Mouse (Mus musculus) gonadal fat pad, adult 2 months (tissue): ENCODE measurements around the gene Eef2. TPM values are rescaled to one million over a fixed set of nuclear protein-coding genes. Genes with fewer than 3 reads are reported as not detected.
A peak's percentile ranks its signal among the peaks of the same experiment; 100 is the strongest.
"Not testable (repeated sequence)": the region's sequence is repeated elsewhere in the genome, so short reads cannot be mapped to it uniquely, and the experiment has no call there.

Experiments used
- DNase-seq: peaks from one replicate; pipeline ENCODE4 v3.0.0-alpha.2; 2012; ENCODE audit warnings: low read depth
- polyA plus RNA-seq: library from polyadenylated mRNA; depleted of rRNA; stranded (reverse); fragments of >200 nt; gene quantifications from 2 replicates; pipeline ENCODE4 v1.2.3, GENCODE M21; 2012

Gene Eef2
- polyA plus RNA-seq, 1 experiment = 1,971 TPM

DNA sequence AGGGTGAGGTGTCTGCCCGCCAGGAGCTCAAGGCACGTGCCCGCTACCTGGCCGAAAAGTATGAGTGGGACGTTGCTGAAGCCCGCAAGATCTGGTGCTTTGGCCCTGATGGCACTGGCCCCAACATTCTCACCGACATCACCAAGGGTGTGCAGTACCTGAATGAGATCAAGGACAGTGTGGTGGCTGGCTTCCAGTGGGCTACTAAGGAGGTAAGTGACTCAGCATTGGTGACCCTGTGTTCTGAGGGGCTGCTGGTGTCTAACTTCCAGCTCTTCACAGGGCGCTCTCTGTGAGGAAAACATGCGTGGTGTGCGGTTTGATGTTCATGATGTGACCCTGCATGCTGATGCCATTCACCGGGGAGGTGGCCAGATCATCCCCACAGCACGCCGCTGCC is 4.5 kb downstream of the Eef2 start:
- DNase-seq = no peak

- DNase-seq = not testable (repeated sequence)
Measured at GRCm38 (mm10) chr10:81181860-81182259, 5.4 kb downstream of the Eef2 start.

DNA sequence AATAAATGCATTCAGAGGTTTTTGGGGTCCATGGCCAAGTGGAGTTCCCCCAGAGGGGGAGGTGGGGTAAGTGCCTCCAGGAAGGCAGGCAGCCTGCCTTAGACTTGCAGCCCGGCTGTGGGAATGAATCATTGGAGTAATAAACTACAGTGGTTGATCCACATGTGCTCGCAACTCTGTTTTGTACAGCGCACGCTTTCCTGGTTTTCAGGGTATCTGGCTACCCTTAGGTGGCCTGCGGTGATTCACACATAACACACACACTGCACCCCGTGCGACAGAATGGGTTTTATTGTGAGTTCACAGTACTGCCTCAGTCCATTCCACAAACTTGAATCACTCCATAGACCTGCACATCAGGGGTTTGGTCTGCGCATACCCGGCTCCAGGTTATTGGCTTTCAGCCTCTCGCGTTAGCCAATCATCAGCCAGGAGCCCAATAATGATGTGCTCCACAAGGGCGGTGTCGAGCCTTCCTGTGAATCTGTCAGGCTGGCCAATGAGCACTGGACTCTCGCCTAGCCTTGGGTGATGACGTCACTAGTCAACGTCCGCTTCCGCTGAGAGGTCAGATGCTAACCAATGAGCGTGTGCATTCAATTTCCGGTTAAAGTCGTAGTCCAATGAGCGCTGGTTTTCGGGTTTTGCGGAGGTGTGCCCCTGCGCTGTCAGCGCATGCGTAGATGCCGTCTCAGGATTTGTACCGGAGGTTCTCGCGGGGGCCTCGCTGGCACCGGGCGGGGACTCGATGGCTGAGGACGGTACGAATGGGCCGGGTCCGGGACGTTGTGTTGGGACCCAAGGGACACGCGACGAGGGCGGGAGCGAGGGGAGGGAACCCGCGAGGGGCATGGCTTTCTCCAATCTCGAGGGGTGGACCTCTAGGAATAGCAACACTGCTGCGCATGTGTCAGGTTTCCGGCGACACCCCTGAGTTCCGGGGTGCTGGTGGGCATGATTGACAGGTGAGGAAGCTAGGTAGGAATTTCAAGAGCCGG is 6.2 kb downstream of the Eef2 start, which contains the start of gene Dapk3:
TSS of gene Dapk3 (plus strand) at position 670 of the 998 bp plus-strand sequence.
- peak; percentile 99 for DNase-seq

DNA sequence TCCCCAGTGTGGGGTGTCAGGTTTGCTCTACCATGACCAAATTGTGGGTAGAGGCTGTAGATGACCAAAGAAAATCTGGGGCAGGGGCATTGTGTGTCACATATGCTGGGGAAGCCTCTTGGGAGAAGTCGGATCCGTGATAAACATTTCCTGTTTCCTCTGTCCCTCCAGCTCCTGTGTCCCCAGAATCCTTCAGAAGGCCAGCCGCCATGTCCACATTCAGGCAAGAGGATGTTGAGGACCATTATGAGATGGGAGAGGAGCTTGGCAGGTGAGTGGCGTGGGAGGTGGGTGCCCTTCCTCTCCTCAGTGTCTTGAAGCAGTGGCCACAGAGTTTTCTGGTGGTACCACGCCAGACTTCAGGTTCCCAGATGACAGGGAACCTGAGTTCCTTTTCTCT is 7.4 kb downstream of the Eef2 start, which contains the start of gene 4930442H23Rik:
TSS of gene 4930442H23Rik (minus strand) at position 45 of the 400 bp plus-strand sequence.
- no peak for DNase-seq

DNA sequence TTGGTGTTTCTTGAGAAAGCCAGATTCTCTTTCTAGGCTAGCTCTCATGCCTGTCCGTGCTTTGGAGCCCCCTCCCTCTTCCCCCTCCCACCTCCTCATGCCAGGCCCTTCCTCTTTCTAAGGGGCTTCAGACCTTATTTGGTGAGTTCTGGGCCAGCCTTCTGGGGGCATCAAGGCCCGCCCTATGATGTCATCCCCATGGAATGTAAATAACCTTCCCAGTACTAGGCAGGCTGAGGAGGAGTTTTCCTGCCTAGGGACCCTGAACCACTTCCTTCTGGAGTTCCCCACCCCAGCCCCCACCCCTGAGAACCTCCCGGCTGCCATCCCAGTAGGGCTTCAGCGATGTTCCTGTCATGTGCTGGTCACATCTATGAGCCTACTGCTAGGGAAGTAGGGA is 8.3 kb downstream of the Eef2 start:
- DNase-seq = no peak

DNA sequence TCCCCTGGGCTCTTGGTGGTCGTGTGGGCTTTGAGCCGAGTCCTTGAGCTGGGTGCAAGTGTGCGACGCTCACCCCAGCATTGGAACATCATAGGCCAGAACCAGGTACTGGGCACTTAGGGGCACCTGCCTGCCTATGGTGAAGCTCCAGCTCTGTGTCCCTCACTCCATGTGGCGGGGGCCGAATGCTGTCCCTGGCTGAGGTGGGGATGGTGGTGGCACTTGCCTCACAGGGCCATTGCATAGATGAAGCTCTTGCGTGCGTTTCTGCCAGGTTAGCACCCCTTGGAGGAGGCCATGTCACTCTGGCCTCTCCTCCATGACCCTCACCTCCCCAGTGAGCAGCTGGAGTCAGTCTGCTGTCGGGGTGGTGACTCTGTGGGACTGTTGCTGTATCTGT is 10.7 kb downstream of the Eef2 start:
- DNase-seq = no peak

DNA sequence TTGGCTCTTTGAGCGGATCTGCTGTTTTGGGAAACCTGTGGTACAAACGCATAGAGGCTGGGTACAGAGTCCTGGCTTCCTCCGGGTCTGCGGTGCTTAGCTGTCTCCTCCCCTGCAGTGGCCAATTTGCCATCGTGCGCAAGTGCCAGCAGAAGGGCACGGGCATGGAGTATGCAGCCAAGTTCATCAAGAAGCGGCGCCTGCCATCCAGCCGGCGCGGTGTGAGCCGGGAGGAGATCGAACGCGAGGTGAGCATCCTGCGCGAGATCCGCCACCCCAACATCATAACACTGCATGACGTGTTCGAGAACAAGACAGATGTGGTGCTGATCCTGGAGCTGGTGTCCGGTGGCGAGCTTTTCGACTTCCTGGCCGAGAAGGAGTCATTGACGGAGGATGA is 13.4 kb downstream of the Eef2 start:
- DNase-seq = no peak

GRCm38 (mm10) chr10:81190236-81190911 is 13.9 kb downstream of the Eef2 start:
- DNase-seq = no peak

- no peak for DNase-seq
Measured at GRCm38 (mm10) chr10:81190912-81191321, 14.5 kb downstream of the Eef2 start.

DNA sequence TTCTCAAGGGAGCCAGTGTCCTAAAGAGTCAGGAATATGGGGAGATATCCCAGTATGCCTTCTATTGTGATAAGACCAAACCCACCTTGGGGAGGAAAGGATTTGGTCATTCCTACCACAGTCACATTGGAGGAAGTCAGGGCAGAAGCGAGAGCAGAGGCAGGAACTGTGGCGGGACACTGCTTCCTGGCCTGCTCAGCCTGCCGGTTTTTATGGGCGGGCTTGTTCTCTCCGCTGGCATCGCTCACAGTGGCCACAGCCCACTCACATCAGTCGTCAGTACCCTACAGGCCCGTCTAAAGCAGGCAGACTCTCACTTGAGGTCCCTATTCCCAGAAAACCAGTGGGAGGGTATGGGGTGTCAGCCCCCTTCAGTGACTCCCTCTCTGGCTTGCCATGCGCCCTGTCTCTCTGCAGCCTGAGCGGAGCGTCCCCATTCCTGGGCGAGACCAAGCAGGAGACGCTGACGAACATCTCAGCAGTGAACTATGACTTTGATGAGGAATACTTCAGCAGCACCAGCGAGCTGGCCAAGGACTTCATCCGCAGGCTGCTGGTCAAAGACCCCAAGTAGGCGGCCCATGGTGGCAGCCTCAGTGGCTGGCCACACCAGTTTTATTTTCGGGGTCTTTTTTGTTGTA is 15.0 kb downstream of the Eef2 start:
- DNase-seq = no peak

- no peak for DNase-seq
Measured at GRCm38 (mm10) chr10:81192270-81192967, 16.0 kb downstream of the Eef2 start.

- no peak for DNase-seq
Measured at GRCm38 (mm10) chr10:81192968-81193501, 16.6 kb downstream of the Eef2 start.

DNA sequence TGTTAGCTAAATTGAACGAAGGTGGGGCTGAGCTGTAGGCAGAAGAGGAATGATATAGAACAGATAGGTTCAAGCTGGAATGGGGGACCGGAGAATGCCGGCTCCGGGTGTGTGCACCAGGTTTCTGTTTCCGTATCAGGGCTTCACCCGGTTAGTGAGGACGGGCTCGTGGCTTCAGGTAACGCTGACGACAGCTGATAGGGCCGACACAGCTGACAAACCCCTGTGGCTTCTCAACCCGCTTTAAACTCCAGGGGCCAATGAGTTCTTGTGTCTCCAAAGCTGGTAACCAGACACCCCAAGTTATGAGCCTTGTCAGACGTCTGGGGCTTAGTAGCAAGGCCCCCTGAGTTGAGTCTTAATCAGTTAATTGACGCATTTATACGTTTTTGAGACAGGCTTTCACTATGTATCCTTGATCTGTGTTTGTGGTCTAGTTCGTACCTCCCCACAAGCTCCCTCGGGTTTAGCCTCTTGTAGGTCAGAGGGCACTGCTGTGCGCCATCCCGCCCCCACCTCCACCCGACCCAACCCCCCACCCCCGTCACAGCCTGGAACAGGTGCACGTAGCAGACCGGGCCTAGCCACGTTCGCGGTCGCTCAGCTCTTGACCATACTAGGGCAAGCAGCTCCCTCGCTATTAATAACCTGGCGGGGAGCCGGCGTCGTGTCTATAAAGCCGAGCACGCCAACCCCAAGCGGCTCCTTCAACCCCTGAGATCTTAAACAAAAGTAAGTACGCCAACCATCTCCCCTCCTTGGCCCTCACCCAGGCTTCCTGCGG is 17.8 kb downstream of the Eef2 start:
- DNase-seq = no peak

DNA sequence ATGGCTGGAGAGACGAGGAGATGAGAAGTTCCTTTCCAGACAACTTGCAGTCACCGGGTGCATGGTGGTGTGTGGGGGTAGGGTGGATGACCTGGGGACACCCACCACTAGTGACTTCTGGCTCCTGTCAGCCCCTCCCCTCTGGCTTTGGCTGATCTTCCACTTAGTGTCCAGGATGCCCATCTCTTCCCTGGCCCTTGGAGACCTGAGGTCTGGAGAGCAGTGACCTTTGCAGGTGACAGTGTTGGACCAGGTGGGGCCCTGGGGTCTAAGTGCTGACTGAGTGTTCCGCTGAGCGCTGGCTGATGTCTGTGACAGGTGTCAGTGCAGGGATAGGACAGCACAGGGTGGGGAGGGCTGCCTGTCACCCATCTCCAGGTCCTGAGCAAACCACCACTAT is 18.9 kb downstream of the Eef2 start:
- no peak for DNase-seq

DNA sequence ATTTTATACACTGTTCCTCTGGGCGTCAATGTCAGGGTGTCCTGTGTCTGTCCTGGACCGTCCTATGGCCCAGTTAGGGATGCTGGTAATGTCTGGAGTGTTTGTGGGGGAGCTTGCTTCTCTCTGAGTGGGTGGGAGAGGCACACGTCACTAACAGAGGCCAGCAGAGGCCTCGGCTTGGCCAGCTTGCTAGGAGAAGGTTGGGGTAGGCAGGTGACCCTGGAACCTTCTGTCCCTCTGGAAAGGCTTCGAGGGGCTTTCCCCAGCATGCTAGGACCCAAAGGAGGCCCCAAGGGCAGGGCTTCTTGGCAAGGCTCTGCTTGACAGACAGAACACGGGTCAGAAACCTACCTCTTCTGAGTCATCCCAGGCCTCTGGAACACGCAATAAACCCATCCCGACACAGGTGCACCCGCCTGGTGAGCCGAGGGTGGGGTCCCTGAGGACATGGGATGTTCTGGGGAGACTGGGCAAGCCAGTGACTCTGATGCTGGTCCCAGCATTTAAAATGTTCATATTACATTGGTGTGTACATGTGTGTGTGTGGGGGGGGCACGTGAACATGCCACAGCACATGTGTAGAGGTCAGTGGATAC is 20.1 kb downstream of the Eef2 start:
- DNase-seq = no peak

GRCm38 (mm10) chr10:81197305-81197704 is 20.9 kb downstream of the Eef2 start:
- no peak for DNase-seq

GRCm38 (mm10) chr10:81198230-81198629 is 21.8 kb downstream of the Eef2 start:
- DNase-seq = no peak

DNA sequence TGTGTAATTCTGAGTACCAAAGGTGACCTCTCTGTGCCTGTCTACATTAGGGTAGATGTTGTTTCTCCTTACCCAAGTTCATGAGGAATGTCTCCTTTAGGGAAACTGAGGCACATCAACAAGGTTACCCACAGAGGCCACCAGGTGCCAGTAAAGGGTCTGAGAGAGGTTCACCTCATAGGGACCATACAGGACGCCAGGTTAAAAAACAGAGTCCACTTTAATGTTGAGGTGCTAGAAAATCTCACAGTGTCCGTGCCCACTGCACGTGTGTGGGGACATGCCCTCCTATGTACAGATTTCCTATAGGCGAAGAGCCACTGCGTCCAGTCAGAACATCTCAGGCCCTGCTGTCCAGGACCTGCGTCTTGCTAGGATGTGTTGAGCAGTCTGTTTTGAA is 22.6 kb downstream of the Eef2 start:
- DNase-seq = no peak

DNA sequence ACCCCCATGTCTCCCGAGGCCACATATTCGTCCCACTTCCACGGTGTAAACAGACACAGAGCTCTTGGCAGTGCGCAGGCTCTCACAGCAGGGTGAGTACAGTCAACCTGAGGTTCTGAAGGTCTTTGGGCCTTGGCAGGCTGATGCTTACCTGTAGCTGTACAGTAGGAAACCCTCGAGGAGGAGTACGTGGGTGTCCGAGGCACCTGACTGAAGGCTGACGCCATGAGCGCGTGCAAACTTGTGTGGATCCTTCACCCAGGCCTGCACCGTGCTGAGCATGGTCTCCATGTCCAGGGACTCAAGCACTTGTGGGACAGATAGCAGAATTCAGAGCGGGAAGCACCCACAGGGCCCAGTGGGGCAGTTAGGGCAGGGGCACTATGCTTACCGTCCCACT is 23.7 kb downstream of the Eef2 start:
- DNase-seq = no peak
